Mouse (Mus musculus): ENCODE measurements around the gene Zic1. TPM values are rescaled to one million over a fixed set of nuclear protein-coding genes. Genes with fewer than 3 reads are reported as not detected.
A peak's percentile ranks its signal among the peaks of the same experiment; 100 is the strongest.

Zic1 gene
- polyA plus RNA-seq, 1 experiment from 2014 or later: not detected

DNA sequence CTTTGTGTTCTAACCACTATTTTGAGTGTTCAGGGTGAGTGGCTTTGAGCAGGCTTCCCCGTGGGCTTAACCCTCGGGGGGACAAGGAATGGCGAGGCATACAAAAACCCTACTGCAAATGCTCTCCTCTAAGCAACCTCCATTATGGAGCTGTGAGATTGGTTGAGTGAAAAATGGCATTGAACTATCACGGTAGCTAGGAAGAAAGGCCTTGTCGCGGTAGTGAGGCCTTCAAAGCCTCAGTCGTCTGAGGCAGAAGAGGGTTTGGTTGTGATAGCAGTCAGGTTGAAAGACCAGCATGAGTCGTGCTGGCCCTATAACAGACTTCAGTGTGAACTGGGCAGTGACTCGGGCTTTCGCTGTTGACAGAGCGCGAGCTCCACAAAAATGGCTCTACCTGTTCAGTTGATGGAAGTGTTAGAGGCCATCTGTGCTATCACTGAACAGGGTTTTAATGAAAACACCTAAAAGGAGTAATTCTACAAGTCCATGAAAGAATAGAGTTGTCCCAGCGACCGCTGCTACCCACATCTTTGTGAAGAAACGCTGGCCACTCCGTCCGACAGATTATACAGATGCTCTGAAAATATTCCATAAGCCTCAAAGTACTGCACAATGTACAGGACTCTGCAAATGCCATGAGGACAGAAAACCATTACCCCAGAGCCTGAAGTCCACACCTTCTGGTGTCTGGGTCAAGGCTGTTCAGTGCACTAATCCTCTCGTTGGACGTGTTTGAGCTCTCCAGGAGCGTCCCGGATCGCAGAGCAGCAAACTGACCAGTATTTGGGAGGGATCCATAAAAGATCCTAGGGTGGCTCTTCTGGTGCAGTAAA, 11.0 kb downstream of the Zic1 start:
- H3K36me3 ChIP-seq: no peaks in the 10 kb centered on the region
- no peak for ATAC-seq (replicated peaks; ENCODE audit: low FRiP score)
- H3K4me2 ChIP-seq: no peak overlapping the region
- no peak overlapping the region for H3K9ac ChIP-seq
- peaks cover 95% of the 10 kb centered on the region for H3K27me3 ChIP-seq
- H3K4me3 ChIP-seq (replicated peaks): no peak overlapping the region
- peaks cover 6% of the 10 kb centered on the region for H3K4me1 ChIP-seq
- WGBS: 4% methylated on average over 22 of the region's 22 CpGs
- no peaks in the 10 kb centered on the region for H3K9me3 ChIP-seq (replicated peaks)
- no peak overlapping the region for H3K27ac ChIP-seq

GRCm38 (mm10) chr9:91353551-91354433, 11.8 kb downstream of the Zic1 start:
- H3K9me3 ChIP-seq (replicated peaks): no peaks in the 10 kb centered on the region
- H3K36me3 ChIP-seq: no peaks in the 10 kb centered on the region
- peaks cover 6% of the 10 kb centered on the region for H3K4me1 ChIP-seq
- H3K27me3 ChIP-seq: peaks cover 92% of the 10 kb centered on the region
- no peak overlapping the region for H3K27ac ChIP-seq
- ATAC-seq (replicated peaks; ENCODE audit: low FRiP score): 0 out of 2 replicates have a peak, but pooled peaks have one; percentile 12
- 2% methylated on average over 37 of the region's 37 CpGs for WGBS
- no peak overlapping the region for H3K4me3 ChIP-seq (replicated peaks)
- no peak overlapping the region for H3K4me2 ChIP-seq
- no peak overlapping the region for H3K9ac ChIP-seq

- no peak for ATAC-seq (replicated peaks; ENCODE audit: low FRiP score)
- Histone ChIP-seq H3K4me2 (no peak overlapping the region), H3K9me3 (replicated peaks) (no peaks in the 10 kb centered on the region), H3K27ac (no peak overlapping the region), H3K27me3 (peaks cover 88% of the 10 kb centered on the region), H3K4me3 (replicated peaks) (no peak overlapping the region), H3K9ac (no peak overlapping the region), H3K4me1 (peaks cover 6% of the 10 kb centered on the region), H3K36me3 (no peaks in the 10 kb centered on the region)
- WGBS: under 1% methylated on average over 15 of the region's 15 CpGs
These were observed 12.8 kb downstream of the Zic1 start for GRCm38 (mm10) chr9:91352786-91353185.

DNA sequence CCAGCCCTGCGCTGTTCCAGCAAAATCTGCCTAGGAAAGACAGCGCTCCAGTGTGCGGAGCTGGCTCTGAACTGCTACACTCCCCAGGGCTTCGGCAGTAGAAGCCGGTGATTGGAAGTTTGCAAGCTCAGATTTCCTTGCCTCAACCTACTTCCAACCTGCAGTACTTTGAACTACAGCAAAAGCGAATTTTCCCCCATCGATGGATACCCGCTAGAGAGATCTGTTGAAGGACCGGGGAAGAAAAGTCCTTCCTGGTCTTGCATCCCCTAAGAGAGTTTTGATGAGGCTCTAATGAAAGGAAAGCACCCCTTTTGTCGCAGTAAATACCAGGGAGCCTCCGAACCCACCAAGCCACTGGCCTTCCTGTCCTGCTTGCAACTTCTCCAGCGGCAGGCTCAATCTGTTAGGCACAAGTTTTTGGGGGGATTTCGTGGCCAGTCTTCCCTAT, 13.6 kb downstream of the Zic1 start:
- Histone ChIP-seq H3K36me3 (no peaks in the 10 kb centered on the region), H3K4me3 (replicated peaks) (no peak overlapping the region), H3K4me2 (no peak overlapping the region), H3K9me3 (replicated peaks) (no peaks in the 10 kb centered on the region), H3K4me1 (peaks cover 6% of the 10 kb centered on the region), H3K9ac (no peak overlapping the region), H3K27ac (no peak overlapping the region), H3K27me3 (peaks cover 85% of the 10 kb centered on the region)
- no peak for ATAC-seq (replicated peaks; ENCODE audit: low FRiP score)
- WGBS: under 1% methylated on average over 13 of the region's 13 CpGs

GRCm38 (mm10) chr9:91351361-91351760, 14.2 kb downstream of the Zic1 start:
- Histone ChIP-seq H3K9me3 (replicated peaks) (no peaks in the 10 kb centered on the region), H3K36me3 (no peaks in the 10 kb centered on the region), H3K9ac (no peak overlapping the region), H3K27me3 (peaks cover 83% of the 10 kb centered on the region), H3K27ac (no peak overlapping the region), H3K4me3 (replicated peaks) (no peak overlapping the region), H3K4me2 (no peak overlapping the region), H3K4me1 (peaks cover 6% of the 10 kb centered on the region)
- no peak for ATAC-seq (replicated peaks; ENCODE audit: low FRiP score)
- 3% methylated on average over 5 of the region's 5 CpGs for WGBS

- H3K4me3 ChIP-seq (replicated peaks): no peak overlapping the region
- no peak overlapping the region for H3K27ac ChIP-seq
- peaks cover 83% of the 10 kb centered on the region for H3K27me3 ChIP-seq
- H3K36me3 ChIP-seq: no peaks in the 10 kb centered on the region
- H3K9ac ChIP-seq: no peak overlapping the region
- H3K4me2 ChIP-seq: no peak overlapping the region
- 0% methylated on average over 14 of the region's 14 CpGs for WGBS
- no peaks in the 10 kb centered on the region for H3K9me3 ChIP-seq (replicated peaks)
- ATAC-seq (replicated peaks; ENCODE audit: low FRiP score): peak; percentile 45; the same call in 1 of the 2 replicates
- peaks cover 5% of the 10 kb centered on the region for H3K4me1 ChIP-seq
These were observed 14.7 kb downstream of the Zic1 start for GRCm38 (mm10) chr9:91350861-91351291.

DNA sequence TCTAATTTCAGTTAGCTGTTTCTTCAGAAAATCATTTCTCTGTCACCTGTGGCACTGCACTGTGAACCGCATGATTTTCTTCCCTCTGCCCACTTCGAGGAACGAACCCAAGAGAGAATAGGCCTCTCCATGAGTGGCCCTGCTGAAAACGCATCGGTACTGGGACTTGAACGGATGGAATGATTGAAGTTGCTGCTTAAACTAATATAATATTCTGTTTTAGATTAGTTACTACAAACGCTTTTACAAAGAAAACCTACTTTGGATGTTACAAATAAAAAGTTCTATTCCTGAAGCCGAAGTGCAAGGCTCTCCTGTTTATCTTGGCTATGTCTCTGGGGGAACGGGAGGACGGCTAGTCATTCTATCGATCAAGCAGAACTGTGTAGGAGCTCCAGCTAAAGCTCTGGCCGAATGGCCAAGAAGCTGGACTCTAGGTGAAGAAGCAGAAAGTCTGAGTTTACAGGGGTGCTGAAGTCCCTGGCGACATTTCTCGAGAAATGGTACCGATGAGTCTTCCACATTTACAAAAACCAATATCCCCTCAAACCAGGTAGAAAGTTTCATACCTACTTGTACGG, 15.3 kb downstream of the Zic1 start:
- WGBS: under 1% methylated on average over 16 of the region's 16 CpGs
- H3K36me3 ChIP-seq: no peaks in the 10 kb centered on the region
- no peak for ATAC-seq (replicated peaks; ENCODE audit: low FRiP score)

DNA sequence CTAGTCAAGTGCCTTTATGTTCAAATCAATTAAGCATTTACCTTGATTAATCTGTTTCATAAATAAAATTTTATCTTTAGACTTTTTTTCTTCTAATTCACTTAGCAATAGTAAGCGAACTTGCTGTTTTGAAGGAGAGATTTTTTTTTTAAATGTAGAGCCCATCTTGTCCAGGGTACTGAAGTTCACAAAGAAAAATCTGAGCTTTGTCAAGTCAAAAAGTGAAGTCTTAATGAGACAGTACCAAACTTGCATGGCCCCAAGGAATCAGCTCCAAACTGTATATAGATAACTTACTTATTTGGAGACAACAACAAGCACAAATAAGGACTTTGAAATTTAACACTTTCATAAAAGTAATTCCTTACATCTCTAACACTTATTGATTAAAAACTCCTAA, 16.9 kb downstream of the Zic1 start:
- no peak for ATAC-seq (replicated peaks; ENCODE audit: low FRiP score)
- H3K27me3 ChIP-seq: peaks cover 68% of the 10 kb centered on the region
- no peaks in the 10 kb centered on the region for H3K36me3 ChIP-seq

More for the DNA sequence above, 15.3 kb downstream of the Zic1 start:
- Histone ChIP-seq H3K27me3 (peaks cover 77% of the 10 kb centered on the region), H3K4me1 (no peaks in the 10 kb centered on the region; the same call in 1 of the 2 replicates), H3K9me3 (replicated peaks) (no peaks in the 10 kb centered on the region), H3K9ac (no peak overlapping the region), H3K4me2 (no peak overlapping the region), H3K4me3 (replicated peaks) (no peak overlapping the region), H3K27ac (no peak overlapping the region)

GRCm38 (mm10) chr9:91347591-91347990, 18.0 kb downstream of the Zic1 start:
- no peak for ATAC-seq (replicated peaks; ENCODE audit: low FRiP score)
- Histone ChIP-seq H3K4me3 (replicated peaks) (no peak overlapping the region), H3K36me3 (no peaks in the 10 kb centered on the region), H3K4me1 (no peaks in the 10 kb centered on the region; the same call in 1 of the 2 replicates), H3K27me3 (peaks cover 60% of the 10 kb centered on the region), H3K4me2 (no peak overlapping the region), H3K9me3 (replicated peaks) (no peaks in the 10 kb centered on the region), H3K9ac (no peak overlapping the region), H3K27ac (no peak overlapping the region)
- WGBS: 74% methylated on average over 2 of the region's 2 CpGs

More for the DNA sequence above, 16.9 kb downstream of the Zic1 start:
- Histone ChIP-seq H3K4me1 (no peaks in the 10 kb centered on the region; the same call in 1 of the 2 replicates), H3K27ac (no peak overlapping the region), H3K9me3 (replicated peaks) (no peaks in the 10 kb centered on the region), H3K9ac (no peak overlapping the region), H3K4me3 (replicated peaks) (no peak overlapping the region), H3K4me2 (no peak overlapping the region)
- WGBS: 39% methylated on average over 1 of the region's 1 CpGs
